Mouse (Mus musculus) olfactory bulb, adult 2 months (tissue): ENCODE measurements around the gene Mllt3.

Source experiments
- CTCF ChIP-seq: fragments of 200-500 bp; IDR thresholded peaks from 2 replicates; pipeline ENCODE4 v1.5.1; 2012; ENCODE audit warnings: low read depth, mild to moderate bottlenecking, low read length, moderate library complexity; ENCODE audit not compliant: insufficient read depth
- POLR2A ChIP-seq: fragments of 200-500 bp; IDR thresholded peaks from 2 replicates; pipeline ENCODE4 v1.6.1; 2012; ENCODE audit warnings: mild to moderate bottlenecking, low read depth, low read length, moderate library complexity; ENCODE audit not compliant: insufficient read depth

DNA sequence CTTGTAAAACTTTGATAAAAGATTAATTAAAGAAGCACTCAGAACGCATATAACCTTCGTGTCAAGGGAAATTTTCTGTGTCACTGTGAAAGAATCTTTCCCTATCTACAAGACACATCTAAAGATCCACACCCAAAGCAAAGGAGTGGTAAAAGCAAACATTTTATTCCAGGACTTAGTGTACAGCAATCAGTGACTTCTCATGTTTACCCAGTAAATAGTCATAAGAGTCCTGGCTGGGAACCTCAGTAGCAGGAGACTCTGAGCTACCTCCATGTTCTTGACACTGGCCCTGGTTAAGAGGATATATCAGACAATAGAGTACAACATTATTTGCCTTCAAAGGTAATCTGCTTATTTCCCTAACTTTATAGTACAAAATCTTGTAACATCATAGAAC is 233.7 kb downstream of the Mllt3 start:
- TF ChIP-seq CTCF (no peak), POLR2A (no peak)
